Mouse (Mus musculus) retina, adult 2 months (tissue): Measurements from ENCODE around the gene Gm30083.
A peak's percentile ranks its signal among the peaks of the same experiment; 100 is the strongest.

ENCODE experiments used
- DNase-seq: peaks from one replicate; pipeline ENCODE4 v3.0.0-alpha.2; 2012; ENCODE audit warnings: low read depth, low spot score

Gene Gm30083

DNA sequence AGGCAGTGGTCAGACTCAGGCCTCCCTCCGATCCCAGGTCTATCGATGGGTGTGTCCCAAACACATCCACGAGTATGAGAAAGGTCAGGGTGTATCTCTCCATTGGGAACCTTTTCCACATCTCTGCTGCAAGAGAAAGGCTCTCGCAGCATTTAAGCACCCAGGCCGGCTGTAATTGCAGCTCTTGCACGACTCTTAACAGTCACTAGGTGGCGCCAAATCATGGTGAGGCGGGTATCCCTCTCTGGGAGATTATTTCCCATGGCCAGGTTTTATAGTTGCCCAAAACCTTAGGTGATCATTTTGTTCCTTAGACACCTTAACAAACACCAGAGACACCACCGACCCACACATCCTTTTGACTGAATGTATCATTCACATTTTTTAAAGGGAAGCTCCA lies 55.6 kb downstream of the Gm30083 start:
- no peak for DNase-seq

DNA sequence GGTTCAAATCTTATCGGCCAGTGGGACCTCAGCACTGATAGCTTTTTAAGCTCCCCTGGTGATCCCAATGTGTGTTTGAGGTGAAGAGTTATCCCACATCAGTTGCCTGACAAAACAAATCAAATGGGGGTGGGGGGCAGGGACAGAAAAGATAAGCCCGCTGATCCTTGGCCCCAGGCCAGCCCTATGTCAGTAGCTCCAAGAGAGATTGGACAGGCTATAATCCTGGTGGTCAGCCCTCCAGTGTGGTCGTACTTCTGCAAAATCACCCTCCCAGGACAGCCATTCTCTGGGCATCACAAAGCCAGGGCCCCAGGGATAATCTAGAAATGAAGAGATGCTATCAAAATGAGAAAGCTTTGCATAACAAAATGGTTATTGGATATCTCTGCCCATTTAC lies 56.1 kb downstream of the Gm30083 start:
- DNase-seq = no peak

DNA sequence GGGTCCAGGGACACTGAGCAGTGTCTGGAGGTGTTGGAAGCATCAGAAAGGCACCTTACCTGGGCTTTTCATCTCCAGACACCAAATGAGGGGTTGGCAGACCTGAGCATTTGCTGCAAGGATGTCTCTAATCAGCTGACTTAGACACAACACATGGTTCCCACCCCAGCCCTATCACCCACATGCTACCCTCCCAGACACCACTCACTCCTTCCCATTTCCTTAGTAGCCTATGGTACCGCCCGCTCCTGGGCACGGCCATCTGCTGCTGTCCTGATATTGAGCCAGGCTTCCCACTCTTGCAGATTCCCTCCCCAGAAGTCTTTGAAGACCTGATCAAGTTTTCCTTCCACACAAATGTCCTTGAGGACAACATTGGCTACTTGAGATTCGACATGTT lies 56.8 kb downstream of the Gm30083 start:
- DNase-seq = no peak

DNA sequence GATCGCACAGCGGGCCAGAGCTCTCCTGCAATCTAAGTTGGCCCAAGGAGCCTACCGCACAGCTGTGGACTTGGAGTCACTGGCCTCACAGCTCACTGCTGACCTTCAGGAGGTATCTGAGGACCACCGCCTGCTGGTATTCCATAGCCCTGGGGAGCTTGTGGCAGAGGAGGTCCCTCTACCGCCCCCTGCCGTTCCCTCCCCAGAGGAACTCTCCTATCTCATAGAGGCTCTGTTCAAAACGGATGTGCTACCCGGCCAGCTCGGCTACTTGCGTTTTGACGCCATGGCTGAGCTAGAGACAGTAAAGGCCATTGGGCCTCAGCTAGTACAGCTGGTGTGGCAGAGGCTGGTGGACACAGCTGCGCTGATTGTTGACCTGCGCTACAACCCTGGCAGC lies 58.9 kb downstream of the Gm30083 start:
- DNase-seq = no peak

DNA sequence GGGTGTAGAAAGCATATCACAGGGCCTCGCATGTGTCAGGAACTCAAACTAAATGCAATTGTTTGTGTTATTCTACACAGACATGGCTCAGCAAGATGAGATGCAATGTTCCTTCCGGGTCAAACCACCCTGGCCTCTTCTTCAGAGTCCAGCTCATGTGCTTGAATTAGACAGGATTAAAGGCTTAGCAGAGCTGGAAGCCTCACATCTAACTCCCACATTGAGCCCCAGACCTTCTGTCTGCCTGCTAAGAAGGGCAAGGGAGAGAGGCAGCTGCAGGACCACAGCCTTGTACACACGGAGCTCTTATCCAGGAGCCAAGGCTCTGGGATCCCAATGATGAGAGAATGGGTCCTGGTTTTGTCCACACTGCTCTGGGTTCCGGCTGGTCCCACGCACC lies 61.2 kb downstream of the Gm30083 start, which contains the start of gene Rbp3:
Gene Rbp3, plus strand, starts transcription at position 243 of the 400 bp plus-strand sequence.
- DNase-seq = peak; percentile 91

DNA sequence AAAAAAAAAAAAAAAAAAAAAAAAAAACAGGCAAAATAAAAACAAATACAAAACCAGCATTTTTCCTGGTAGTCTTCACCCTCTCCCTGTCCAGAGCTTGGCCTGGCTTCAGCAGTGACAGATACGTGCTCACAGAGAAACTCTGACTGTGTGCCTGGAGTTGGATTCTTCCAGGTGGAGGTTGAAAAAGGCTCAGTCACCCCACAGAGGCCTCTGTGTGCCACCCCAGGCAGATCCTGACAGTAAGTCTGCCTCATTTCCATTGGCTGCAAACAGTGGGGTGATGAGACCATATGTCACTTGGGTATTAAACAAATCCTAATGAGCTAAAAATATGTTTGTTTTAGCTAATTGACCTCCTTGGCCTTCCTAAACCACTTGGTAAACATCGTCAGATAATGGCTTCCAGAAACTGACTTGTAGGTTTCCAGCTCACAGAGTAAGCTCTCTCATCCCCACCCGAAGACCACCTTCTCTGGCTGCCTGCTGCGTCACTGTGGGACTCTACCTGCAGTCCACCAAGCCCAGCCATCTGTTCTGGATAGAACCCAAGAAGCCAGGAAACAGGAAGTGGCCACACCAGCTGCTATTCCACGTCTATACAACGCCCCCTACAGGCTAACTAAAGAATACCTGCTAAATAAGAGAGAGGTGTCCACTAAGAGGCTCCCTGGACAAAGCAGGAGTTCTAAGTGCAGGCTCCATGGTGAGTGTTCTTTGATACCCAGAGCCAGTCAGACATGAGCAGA lies 62.6 kb downstream of the Gm30083 start:
- peak; percentile 80 for DNase-seq

DNA sequence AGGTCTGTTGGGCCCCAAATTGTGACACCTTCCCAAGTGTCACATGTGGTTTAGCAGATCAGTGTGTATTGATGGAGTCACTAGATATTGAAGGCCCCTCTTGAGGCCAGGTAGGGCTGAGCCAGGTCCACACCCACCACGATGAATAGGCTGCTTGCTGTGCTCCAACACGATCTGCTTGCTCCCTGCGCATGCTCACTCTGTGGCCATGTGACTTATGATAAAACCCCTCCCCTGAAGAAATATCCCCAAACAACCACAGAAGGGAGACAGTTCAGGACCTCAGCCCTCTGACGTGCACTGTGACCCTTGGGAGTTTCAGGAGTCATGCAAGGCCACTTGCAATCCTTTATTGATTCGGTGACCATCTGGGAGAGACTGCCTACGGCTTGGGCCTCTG lies 68.9 kb downstream of the Gm30083 start:
- DNase-seq = no peak

DNA sequence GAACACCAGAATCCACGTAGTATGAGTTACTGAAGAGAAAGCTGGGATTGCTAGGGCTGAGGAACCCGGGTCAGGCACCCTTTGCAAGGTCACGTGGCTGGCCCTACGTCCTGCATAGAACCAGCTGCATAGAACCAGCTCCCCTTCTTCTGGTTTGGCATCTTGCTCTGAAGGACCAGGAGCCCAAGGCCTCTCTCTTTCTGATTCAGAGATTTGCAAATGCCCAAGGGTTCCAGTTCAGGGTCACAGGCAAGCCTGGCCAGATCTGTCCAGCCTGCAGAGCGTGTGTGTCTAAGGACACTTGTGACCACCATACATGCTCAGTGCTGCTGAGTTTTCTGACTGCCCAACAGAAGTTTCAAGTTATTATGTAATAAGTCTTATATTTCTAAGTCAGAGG lies 72.8 kb downstream of the Gm30083 start:
- no peak for DNase-seq

DNA sequence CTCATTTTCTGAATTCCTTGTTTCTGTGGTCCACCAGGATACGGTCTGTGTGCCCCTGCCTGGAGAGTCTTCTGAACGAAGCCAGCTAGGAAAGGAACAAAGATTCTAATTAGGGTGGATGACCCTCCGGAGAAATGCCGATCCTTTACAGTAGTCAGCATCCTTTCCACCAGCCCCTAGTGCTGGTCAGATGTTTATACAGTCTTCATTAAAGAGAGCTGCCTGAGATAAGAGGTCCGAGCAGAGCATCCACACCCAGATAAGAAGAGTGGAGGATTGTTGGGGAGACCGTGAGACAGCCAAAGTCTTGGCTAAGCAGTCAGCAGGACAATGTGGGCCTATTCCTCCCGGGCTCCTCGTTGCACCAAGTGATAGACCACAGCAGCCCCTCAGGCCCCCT lies 74.2 kb downstream of the Gm30083 start, which contains the start of gene Gdf2:
Gene Gdf2, plus strand, starts transcription at position 301 of the 400 bp plus-strand sequence.
- DNase-seq = no peak

DNA sequence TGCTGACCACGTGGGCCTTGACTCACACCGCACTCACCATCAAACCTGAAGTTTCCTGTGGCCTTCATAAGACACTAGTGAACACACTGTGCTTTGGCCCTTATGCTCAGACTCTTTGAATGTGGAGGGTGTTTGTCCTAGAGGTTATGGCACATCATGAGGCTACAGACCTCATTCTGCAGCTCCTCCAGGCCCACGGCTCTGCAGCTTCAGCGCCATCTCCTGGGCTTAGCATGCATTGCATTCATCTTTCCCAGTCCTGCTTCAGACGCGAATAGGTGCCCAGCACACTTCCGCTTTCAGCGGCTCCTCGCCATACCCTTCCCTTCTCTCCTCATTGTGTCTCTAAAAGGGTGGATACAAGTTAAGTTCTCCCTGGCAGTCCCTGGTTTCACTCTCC lies 75.9 kb downstream of the Gm30083 start:
- no peak for DNase-seq
